Mouse (Mus musculus) midbrain, embryonic 16.5 days (tissue): Measurements from ENCODE around the gene Prss54. TPM values are rescaled to one million over a fixed set of nuclear protein-coding genes. Genes with fewer than 3 reads are reported as not detected.

ENCODE experiments used
- ATAC-seq: fragments of 200-750 bp; cut with Nextera tagmentation; 2 replicates; pipeline ENCODE4 v1.8.0; 2017; ENCODE audit warnings: moderate TSS enrichment
- H3K27ac ChIP-seq: fragments of 300-500 bp; sonication (generic); 2 replicates; pipeline ENCODE4 v1.5.1; 2014; ENCODE audit warnings: mild to moderate bottlenecking, low read length, mixed read lengths
- H3K27me3 ChIP-seq: fragments of 300-500 bp; sonication (generic); 2 replicates; pipeline ENCODE4 v1.6.1; 2014; ENCODE audit warnings: low read depth, low read length, mixed read lengths; ENCODE audit not compliant: control insufficient read depth, insufficient read depth
- H3K36me3 ChIP-seq: fragments of 300-500 bp; sonication (generic); 2 replicates; pipeline ENCODE4 v1.6.1; 2014; ENCODE audit warnings: mild to moderate bottlenecking, low read length, moderate library complexity, mixed read lengths; ENCODE audit not compliant: control insufficient read depth, insufficient read depth
- H3K4me1 ChIP-seq: fragments of 300-500 bp; sonication (generic); 2 replicates; pipeline ENCODE4 v1.6.1; 2014; ENCODE audit warnings: mild to moderate bottlenecking, low read length, mixed read lengths; ENCODE audit not compliant: control insufficient read depth, insufficient read depth
- H3K4me2 ChIP-seq: fragments of 300-500 bp; sonication (generic); 2 replicates; pipeline ENCODE4 v1.6.1; 2014; ENCODE audit warnings: mild to moderate bottlenecking, low read length, mixed read lengths
- H3K4me3 ChIP-seq: fragments of 300-500 bp; sonication (generic); 2 replicates; pipeline ENCODE4 v1.5.1; 2014; ENCODE audit warnings: low read depth, mild to moderate bottlenecking, low read length, moderate library complexity, mixed read lengths
- H3K9ac ChIP-seq: fragments of 300-500 bp; sonication (generic); 2 replicates; pipeline ENCODE4 v1.6.1; 2014; ENCODE audit warnings: low read depth, low read length, mixed read lengths
- H3K9me3 ChIP-seq: fragments of 300-500 bp; sonication (generic); replicated peaks from 2 replicates; pipeline ENCODE4 v1.6.1; 2014; ENCODE audit warnings: mild to moderate bottlenecking, low read length, mixed read lengths; ENCODE audit not compliant: control insufficient read depth, poor library complexity, severe bottlenecking
- WGBS: fragments of 180-500 bp; shearing (Covaris S2); extraction: QIAGEN DNeasy Blood & Tissue Kit; methylation state at CpG from one replicate; pipeline ENCODE4 v1.1.7; 2014; 5-methylcytosine and 5-hydroxymethylcytosine counted together
- polyA plus RNA-seq: library from polyadenylated mRNA; unstranded; fragments of >200 nt; fragmentation: Nextera tagmentation; extraction: Ambion mirVana; gene quantifications from 2 replicates; pipeline ENCODE4 v1.2.1, GENCODE M21; 2015

Prss54 gene
- polyA plus RNA-seq, 1 experiment from 2014 or later, result not detected

DNA sequence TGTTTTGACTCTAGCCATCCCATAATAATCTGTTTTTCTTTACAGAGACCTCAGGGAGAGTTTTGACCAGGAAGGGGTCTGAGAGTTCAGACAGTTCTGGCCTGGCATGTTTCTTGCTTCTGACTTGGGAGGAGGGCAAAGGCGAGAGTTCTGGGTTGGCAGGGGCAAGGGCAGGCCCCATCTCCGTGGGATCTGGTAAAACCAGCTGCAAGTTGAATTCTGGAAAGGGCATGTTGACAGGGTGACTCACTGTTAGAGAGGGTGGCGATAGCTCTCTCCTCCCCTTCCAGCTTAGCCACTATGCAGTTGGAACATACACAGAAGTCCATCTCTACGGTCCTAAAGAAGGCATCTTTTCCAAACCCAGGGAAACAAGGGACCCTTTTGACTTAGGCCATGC, 62.9 kb downstream of the Prss54 start:
- Histone ChIP-seq H3K27ac (no peak overlapping the region), H3K27me3 (no peaks in the 10 kb centered on the region), H3K36me3 (no peaks in the 10 kb centered on the region), H3K4me1 (no peaks in the 10 kb centered on the region), H3K9me3 (no peaks in the 10 kb centered on the region), H3K9ac (no peak overlapping the region), H3K4me3 (no peak overlapping the region), H3K4me2 (no peak overlapping the region)
- WGBS, result 77% methylated on average over 4 of the region's 4 CpGs
- no peak for ATAC-seq

DNA sequence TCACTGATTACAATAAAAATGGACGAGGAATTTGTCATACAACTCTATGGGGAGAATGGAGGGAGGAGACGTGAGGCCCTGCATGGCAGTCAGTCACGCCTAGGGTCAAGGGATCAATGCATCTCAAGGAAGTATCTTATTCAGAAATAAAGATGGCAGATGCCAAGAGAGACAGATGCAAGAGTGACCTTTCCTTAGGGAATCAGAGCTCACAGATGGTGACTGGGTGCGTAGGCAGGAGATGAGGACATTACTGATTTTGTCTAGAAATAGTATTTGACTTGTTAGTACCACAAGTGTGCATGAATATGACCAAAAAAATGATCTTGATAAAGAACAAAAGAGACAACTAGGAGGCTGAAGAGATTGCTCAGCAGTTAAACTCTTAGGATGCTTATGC, 63.9 kb downstream of the Prss54 start:
- 42% methylated on average over 4 of the region's 4 CpGs for WGBS
- Histone ChIP-seq H3K27me3 (no peaks in the 10 kb centered on the region), H3K4me2 (no peak overlapping the region), H3K4me3 (no peak overlapping the region), H3K4me1 (no peaks in the 10 kb centered on the region), H3K36me3 (no peaks in the 10 kb centered on the region), H3K27ac (no peak overlapping the region), H3K9ac (no peak overlapping the region), H3K9me3 (no peaks in the 10 kb centered on the region)
- ATAC-seq, result no peak

Other genes with a start within 250 kb of the Prss54 start
- 16.2 and 17.5 TPM in 2 replicates for gene Zfp319, start 244.4 kb downstream of the Prss54 start, polyA plus RNA-seq
- 35.5 and 38.2 TPM in 2 replicates for gene Usb1, start 244.1 kb downstream of the Prss54 start, polyA plus RNA-seq
- 14.1 and 14.4 TPM in 2 replicates for gene Mmp15, start 224.1 kb downstream of the Prss54 start, polyA plus RNA-seq
- 122 and 128 TPM in 2 replicates for gene Cfap20, start 141.5 kb downstream of the Prss54 start, polyA plus RNA-seq
- gene Csnk2a2, start 86.3 kb downstream of the Prss54 start, polyA plus RNA-seq, result 6.8 and 8.3 TPM in 2 replicates
- gene Ccdc113, start 42.3 kb downstream of the Prss54 start, polyA plus RNA-seq, result 2.4 and 2.7 TPM in 2 replicates
- 6.1 and 8.1 TPM in 2 replicates for gene Gins3, start 57.1 kb upstream of the Prss54 start, polyA plus RNA-seq
- 394 and 511 TPM in 2 replicates for gene Ndrg4, start 100.6 kb upstream of the Prss54 start, polyA plus RNA-seq
- 34.3 TPM in 2 replicates for gene Setd6, start 139.5 kb upstream of the Prss54 start, polyA plus RNA-seq
- gene Cnot1, start 231.1 kb upstream of the Prss54 start, polyA plus RNA-seq, result 41.2 and 47.1 TPM in 2 replicates
- 209 and 225 TPM in 2 replicates for gene Sap18b, start 249.0 kb upstream of the Prss54 start, polyA plus RNA-seq